ENCODE assay signal across 8 mouse cellular contexts in genomic region chr1:179668013-179668805, GRCm38 (mm10). TPM values are rescaled to one million over a fixed set of nuclear protein-coding genes. Genes with fewer than 3 reads are reported as not detected.
A peak's percentile ranks its signal among the peaks of the same experiment; 100 is the strongest.
DNase-seq lines count a peak whose midpoint lies in the region; ATAC-seq lines count a peak whose summit lies in the region.

Sccpdh (plus strand) TSS chr1:179668210.

- intact Hi-C loops in gastrocnemius, postnatal 14 days (cut with DNase I; ENCODE audit: low total_unique reads) = no loop called here

- ATAC-seq in megakaryocyte, adult 5-6 weeks (ENCODE audit: poor library complexity, severe bottlenecking) = peak; percentile 94

- DNase-seq in adipocyte (ENCODE audit: low spot score) = peak; percentile 78
- DNase-seq in embryo, embryonic 10 days (ENCODE audit: low spot score) = peak; percentile 88
- peak; percentile 92 for DNase-seq in gastrocnemius, postnatal 14 days
- peak; percentile 78 for DNase-seq in induced T-regulatory cell, adult 2 months (ENCODE audit: low read depth)
- DNase-seq in left cerebral cortex, adult 8-10 months (ENCODE audit: low spot score in 2 of 2) = peak; percentile 62 to 77
- DNase-seq in right cerebral cortex, adult 18-20 months = peak; percentile 83
- peak; percentile 50 for DNase-seq in urinary bladder, postnatal 10 days (ENCODE audit: low spot score)

RNA-seq across cellular contexts. Expression of gene Sccpdh, which starts in this region (rescaled TPM):
- total RNA-seq in gastrocnemius, postnatal 14 days (2021) = 10 to 100 TPM; 43.1 to 47.0 TPM
- 10 to 100 TPM; 65.4 to 75.6 (median 71.6) TPM for total RNA-seq in left cerebral cortex, adult 8-10 months (2022)
- 3.7 and 5.6 TPM in 2 replicates for total RNA-seq in megakaryocyte, adult 5-6 weeks (2015)
- 4.6 and 8.9 TPM in 2 replicates for total RNA-seq in megakaryocyte, adult 5-6 weeks (2017)

Comparison
In these comparisons a context has a peak if more than half of its experiments do, and no peak if none do; other contexts are left out.
1. Peak in every context shown above with its lines: DNase-seq and ATAC-seq.
2. RNA of gene Sccpdh (total RNA-seq): 65.4 to 75.6 TPM in left cerebral cortex, adult 8-10 months and 43.1 to 47.0 TPM in gastrocnemius, postnatal 14 days; 3.7 to 8.9 TPM in megakaryocyte, adult 5-6 weeks; every median in the first group is over 4 times any median in the second.